Mouse (Mus musculus): Measurements from ENCODE around the gene Nuak1. TPM values are rescaled to one million over a fixed set of nuclear protein-coding genes. Genes with fewer than 3 reads are reported as not detected.

Nuak1 gene
- polyA plus RNA-seq, 1 experiment from 2014 or later, result 0.25 TPM

GRCm38 (mm10) chr10:84345730-84346129 is 94.7 kb downstream of the Nuak1 start:
- no peak overlapping the region for H3K4me2 ChIP-seq
- H3K27ac ChIP-seq, result no peak overlapping the region
- no peaks in the 10 kb centered on the region for H3K36me3 ChIP-seq
- H3K4me1 ChIP-seq, result no peaks in the 10 kb centered on the region
- 65% methylated on average over 5 of the region's 5 CpGs for WGBS (ENCODE audit: insufficient replicate concordance)
- no peaks in the 10 kb centered on the region for H3K27me3 ChIP-seq (replicated peaks)
- no peak for ATAC-seq
- no peak overlapping the region for H3K9ac ChIP-seq
- H3K4me3 ChIP-seq, result no peak overlapping the region
- no peaks in the 10 kb centered on the region for H3K9me3 ChIP-seq (replicated peaks)

- H3K4me3 ChIP-seq, result no peak overlapping the region
Observed at GRCm38 (mm10) chr10:84343536-84343935, 96.9 kb downstream of the Nuak1 start.

GRCm38 (mm10) chr10:84339456-84339855 is 100.9 kb downstream of the Nuak1 start:
- Histone ChIP-seq H3K4me3 (no peak overlapping the region), H3K36me3 (no peaks in the 10 kb centered on the region), H3K27me3 (replicated peaks) (no peaks in the 10 kb centered on the region), H3K9ac (no peak overlapping the region), H3K9me3 (replicated peaks) (no peaks in the 10 kb centered on the region), H3K27ac (no peak overlapping the region), H3K4me2 (no peak overlapping the region), H3K4me1 (no peaks in the 10 kb centered on the region)
- WGBS (ENCODE audit: insufficient replicate concordance), result 29% methylated on average over 4 of the region's 4 CpGs
- ATAC-seq, result no peak

More at GRCm38 (mm10) chr10:84343536-84343935, 96.9 kb downstream of the Nuak1 start:
- Histone ChIP-seq H3K9ac (no peak overlapping the region), H3K27me3 (replicated peaks) (no peaks in the 10 kb centered on the region), H3K4me1 (no peaks in the 10 kb centered on the region), H3K27ac (no peak overlapping the region), H3K4me2 (no peak overlapping the region), H3K36me3 (no peaks in the 10 kb centered on the region), H3K9me3 (replicated peaks) (no peaks in the 10 kb centered on the region)
- ATAC-seq, result no peak
- 57% methylated on average over 2 of the region's 2 CpGs for WGBS (ENCODE audit: insufficient replicate concordance)

GRCm38 (mm10) chr10:84338752-84339151 is 101.6 kb downstream of the Nuak1 start:
- H3K4me3 ChIP-seq, result no peak overlapping the region
- 48% methylated on average over 3 of the region's 3 CpGs for WGBS (ENCODE audit: insufficient replicate concordance)
- H3K27ac ChIP-seq, result no peak overlapping the region
- H3K4me2 ChIP-seq, result no peak overlapping the region
- H3K36me3 ChIP-seq, result no peaks in the 10 kb centered on the region
- no peak overlapping the region for H3K9ac ChIP-seq
- H3K4me1 ChIP-seq, result no peaks in the 10 kb centered on the region
- no peaks in the 10 kb centered on the region for H3K27me3 ChIP-seq (replicated peaks)
- H3K9me3 ChIP-seq (replicated peaks), result no peaks in the 10 kb centered on the region
- no peak for ATAC-seq

- Histone ChIP-seq H3K36me3 (no peaks in the 10 kb centered on the region), H3K27ac (no peak overlapping the region), H3K9ac (no peak overlapping the region), H3K4me2 (no peak overlapping the region), H3K4me3 (no peak overlapping the region), H3K4me1 (no peaks in the 10 kb centered on the region), H3K27me3 (replicated peaks) (no peaks in the 10 kb centered on the region), H3K9me3 (replicated peaks) (no peaks in the 10 kb centered on the region)
- 57% methylated on average over 4 of the region's 4 CpGs for WGBS (ENCODE audit: insufficient replicate concordance)
- no peak for ATAC-seq
Observed at GRCm38 (mm10) chr10:84335441-84335840, 105.0 kb downstream of the Nuak1 start.

GRCm38 (mm10) chr10:84329822-84330221 is 110.6 kb downstream of the Nuak1 start:
- Histone ChIP-seq H3K9ac (no peak overlapping the region), H3K27ac (no peak overlapping the region), H3K36me3 (no peaks in the 10 kb centered on the region), H3K9me3 (replicated peaks) (no peaks in the 10 kb centered on the region), H3K27me3 (replicated peaks) (no peaks in the 10 kb centered on the region), H3K4me1 (no peaks in the 10 kb centered on the region), H3K4me2 (no peak overlapping the region), H3K4me3 (no peak overlapping the region)
- ATAC-seq, result no peak
- WGBS (ENCODE audit: insufficient replicate concordance), result 78% methylated on average over 7 of the region's 7 CpGs

GRCm38 (mm10) chr10:84329336-84329735 is 111.1 kb downstream of the Nuak1 start:
- Histone ChIP-seq H3K36me3 (no peaks in the 10 kb centered on the region), H3K9ac (no peak overlapping the region), H3K27me3 (replicated peaks) (no peaks in the 10 kb centered on the region), H3K4me1 (no peaks in the 10 kb centered on the region), H3K9me3 (replicated peaks) (no peaks in the 10 kb centered on the region), H3K27ac (no peak overlapping the region), H3K4me3 (no peak overlapping the region), H3K4me2 (no peak overlapping the region)
- no peak for ATAC-seq
- 64% methylated on average over 5 of the region's 5 CpGs for WGBS (ENCODE audit: insufficient replicate concordance)

- Histone ChIP-seq H3K9ac (no peak overlapping the region), H3K9me3 (replicated peaks) (no peaks in the 10 kb centered on the region), H3K36me3 (no peaks in the 10 kb centered on the region), H3K4me3 (no peak overlapping the region), H3K27me3 (replicated peaks) (no peaks in the 10 kb centered on the region), H3K4me2 (no peak overlapping the region), H3K27ac (no peak overlapping the region), H3K4me1 (no peaks in the 10 kb centered on the region)
- no peak for ATAC-seq
- WGBS (ENCODE audit: insufficient replicate concordance), result 63% methylated on average over 6 of the region's 6 CpGs
Observed at GRCm38 (mm10) chr10:84324018-84324417, 116.4 kb downstream of the Nuak1 start.

Other genes with a start within 250 kb of the Nuak1 start
- gene Ckap4, start 93.5 kb upstream of the Nuak1 start, polyA plus RNA-seq (2016; fragmentation: Nextera tagmentation; extraction: Ambion mirVana), result 26.0 and 28.8 TPM in 2 replicates
- gene Tcp11l2, start 136.0 kb upstream of the Nuak1 start, polyA plus RNA-seq (2016; fragmentation: Nextera tagmentation; extraction: Ambion mirVana), result 28.1 and 28.7 TPM in 2 replicates
- 9.9 and 11.3 TPM in 2 replicates for gene Polr3b, start 181.7 kb upstream of the Nuak1 start, polyA plus RNA-seq (2016; fragmentation: Nextera tagmentation; extraction: Ambion mirVana)